Mouse (Mus musculus): ENCODE measurements at regions not wholly inside any gene's neighbourhood (a gene's known extent, or its start where the extent isn't known, plus 50 kb on each side); places are given as distances from the start of the nearest gene placed in this dataset.

- TF ChIP-seq SRF (IDR thresholded peaks at IDR 0.05; ENCODE audit: control insufficient read depth, insufficient read length, low read depth) (no peak), POLR2A (IDR thresholded peaks at IDR 0.05; ENCODE audit: insufficient read length, low read depth) (no peak), MYOG (IDR thresholded peaks at IDR 0.05; ENCODE audit: control insufficient read depth in 1 of 3, insufficient read depth in 1 of 3, insufficient read length in 2 of 3, low read depth in 2 of 3) (no peak), MAX (IDR thresholded peaks at IDR 0.05; ENCODE audit: low read depth) (no peak), POLR2AphosphoS2 (IDR thresholded peaks at IDR 0.05; ENCODE audit: insufficient read length, low read depth) (no peak)
Measured at GRCm38 (mm10) chr3:39937719-39938278, 593.3 kb upstream of the Intu start.

All from myocyte (in vitro differentiated cells).